Mouse (Mus musculus): ENCODE measurements around the gene Smim11. TPM values are rescaled to one million over a fixed set of nuclear protein-coding genes. Genes with fewer than 3 reads are reported as not detected.

Gene Smim11
- total RNA-seq (2021), result 10 to 100 TPM; 20.2 to 21.4 TPM

DNA sequence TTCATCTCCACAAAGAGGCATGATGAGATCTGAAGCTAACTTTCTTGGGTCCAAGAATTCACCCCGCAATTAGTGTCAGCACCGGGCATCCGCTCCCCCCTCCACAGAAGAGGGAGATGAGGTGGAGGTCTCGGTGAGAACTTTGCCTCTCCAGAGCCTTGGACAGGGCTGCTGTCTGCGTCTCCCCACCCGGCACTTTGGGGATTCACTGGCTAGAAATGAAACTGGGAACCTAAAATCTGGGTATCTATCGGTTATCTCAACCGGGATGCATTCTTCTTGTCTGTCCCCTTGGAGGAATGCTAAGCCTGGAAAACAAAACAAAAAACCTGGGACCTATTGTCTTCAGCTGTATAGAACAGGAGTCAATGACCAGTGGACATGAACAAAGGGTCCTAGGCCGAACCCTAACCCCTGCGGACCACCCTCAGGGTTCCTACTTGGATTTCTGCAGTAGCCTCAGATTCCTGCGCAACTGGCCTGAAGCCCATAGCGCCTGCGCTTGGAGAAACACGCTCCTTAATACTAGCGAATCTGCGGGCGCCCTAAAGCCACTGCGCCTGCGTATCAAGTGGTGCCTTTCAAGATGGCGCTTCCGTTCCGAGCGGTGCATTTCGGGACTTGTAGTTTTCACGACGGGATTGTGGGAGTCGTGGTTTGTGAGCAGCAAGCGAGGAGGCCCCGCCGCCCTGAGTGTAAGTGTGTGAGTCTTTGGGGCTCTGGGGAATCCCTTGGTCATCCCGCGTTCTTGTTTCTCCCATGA lies at the start of gene Smim11:
Smim11 (plus strand) TSS at position 638 of the 763 bp plus-strand sequence.
- DNase-seq, result peak; percentile 93 to 94

GRCm38 (mm10) chr16:92254316-92254715 lies 46.8 kb upstream of the Smim11 start:
- no peak for DNase-seq

GRCm38 (mm10) chr16:92267861-92268260 lies 33.2 kb upstream of the Smim11 start:
- no peak for DNase-seq

DNA sequence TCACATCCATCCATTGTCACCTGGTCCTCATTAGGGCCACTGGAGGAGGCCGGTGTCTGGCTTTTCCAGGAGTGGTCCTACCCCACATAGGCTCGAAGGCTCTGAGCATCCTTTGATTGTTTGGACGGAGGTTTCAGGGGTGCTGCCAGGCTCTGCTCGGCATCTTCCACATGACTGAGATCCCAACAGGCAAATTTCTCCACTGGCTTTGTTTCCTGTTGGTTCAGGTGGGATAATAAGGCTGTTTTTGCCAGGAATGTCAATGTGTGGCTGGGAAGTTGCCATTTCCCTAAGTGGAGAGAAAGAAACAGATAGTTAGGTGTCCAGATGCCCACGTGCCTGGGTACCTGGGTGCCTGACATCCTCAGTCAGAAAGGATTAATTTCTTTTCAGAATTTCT lies 26.6 kb upstream of the Smim11 start:
- no peak for DNase-seq

GRCm38 (mm10) chr16:92275526-92275925 lies 25.6 kb upstream of the Smim11 start:
- DNase-seq, result no peak

DNA sequence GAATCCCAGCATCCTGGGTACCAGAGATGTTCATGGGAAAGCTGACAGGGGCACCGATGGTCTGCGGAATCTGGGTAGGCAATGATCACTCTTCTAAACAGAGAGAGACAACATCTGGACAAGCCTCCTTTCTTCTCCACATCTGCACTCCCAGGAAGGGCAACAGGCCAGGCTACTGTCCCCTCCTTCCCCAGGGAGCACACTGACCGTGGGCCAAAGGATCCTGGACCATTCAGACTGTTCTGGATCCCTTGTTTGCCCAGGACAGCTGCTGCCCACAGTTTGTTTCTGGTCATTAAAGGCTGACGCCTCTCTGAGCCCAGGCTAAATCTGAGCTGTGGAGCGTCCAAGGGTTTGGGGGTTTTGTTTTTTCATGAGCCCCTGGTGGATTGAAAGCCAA lies 18.4 kb upstream of the Smim11 start:
- no peak for DNase-seq

GRCm38 (mm10) chr16:92285068-92285467 lies 16.0 kb upstream of the Smim11 start:
- no peak for DNase-seq

DNA sequence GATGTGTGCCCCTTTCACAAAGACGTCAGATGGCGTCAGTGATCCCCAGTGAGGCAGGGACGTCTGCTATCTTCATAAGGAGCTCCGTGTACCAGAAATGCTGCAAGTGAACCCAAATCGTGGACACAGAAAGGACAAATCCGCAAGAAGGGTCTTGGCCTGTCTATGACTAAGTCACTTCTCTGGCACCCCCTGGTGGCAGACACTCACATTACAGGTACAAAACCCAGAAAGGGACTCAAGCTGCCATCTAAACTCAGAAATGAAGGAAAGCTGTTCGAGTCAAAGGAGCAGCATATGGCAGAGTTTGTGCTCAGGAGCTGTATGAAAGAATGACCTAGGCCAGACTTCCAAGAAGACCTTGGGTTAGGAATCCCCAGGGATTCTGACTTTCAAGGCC lies 14.5 kb upstream of the Smim11 start:
- DNase-seq, result peak; percentile 81 to 85

DNA sequence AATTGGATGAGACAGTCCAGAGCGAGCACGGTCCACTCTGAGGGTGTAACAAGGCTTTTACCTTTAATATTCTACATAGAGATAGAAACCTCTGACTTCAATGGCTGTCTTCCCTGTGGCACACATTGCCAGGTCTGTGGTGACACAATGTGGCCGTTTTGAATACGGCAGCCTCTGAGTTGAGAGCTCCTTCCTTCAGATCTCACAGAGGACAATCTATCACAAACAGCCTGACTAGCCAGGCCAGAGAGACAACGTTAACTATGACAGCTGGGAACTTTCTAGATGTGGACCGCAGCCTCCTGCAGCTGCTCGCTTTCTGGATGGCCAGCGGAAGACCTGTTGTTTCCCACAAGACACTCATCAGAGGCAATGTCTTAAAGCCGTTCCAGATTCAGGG lies 12.3 kb upstream of the Smim11 start:
- peak in 1 of 2 experiments; percentile 19 for DNase-seq

DNA sequence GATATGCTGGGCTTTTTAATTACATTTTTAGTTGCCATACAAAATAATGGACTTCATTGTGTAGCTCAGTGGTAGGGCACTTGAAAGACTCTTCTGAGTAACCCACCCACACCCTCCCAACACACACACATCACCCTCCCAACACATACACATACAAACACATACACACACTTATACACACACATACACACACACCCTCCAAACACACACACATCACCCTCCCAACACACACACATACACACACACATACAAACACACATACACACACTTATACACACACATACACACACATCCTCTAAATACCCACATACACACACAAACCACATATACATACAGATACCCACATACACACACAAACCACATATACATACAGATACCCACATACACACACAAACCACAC lies 11.0 kb upstream of the Smim11 start:
- DNase-seq, result no peak

DNA sequence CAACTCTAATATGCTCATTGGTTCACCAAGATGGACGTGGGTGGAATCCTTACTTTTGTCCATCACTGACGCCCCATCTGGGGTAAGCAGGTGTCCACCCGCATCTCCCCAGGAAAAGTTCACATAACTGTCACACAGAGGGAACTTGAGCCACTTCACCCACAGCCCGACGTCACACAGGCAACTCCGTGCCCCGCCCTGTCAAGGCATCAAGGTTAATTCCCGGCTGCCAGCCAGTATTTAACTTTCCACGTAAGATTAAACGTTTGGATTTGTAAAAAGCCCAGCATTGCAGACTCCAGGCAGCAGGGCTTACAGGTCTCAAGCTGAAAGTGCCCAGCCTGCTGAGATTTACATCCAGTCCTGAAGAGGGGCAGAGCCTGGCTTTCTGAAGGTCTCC lies 9.0 kb upstream of the Smim11 start, which contains the start of gene Kcne2:
Kcne2 (plus strand) TSS at position 289 of the 400 bp plus-strand sequence.
- DNase-seq, result no peak

GRCm38 (mm10) chr16:92294267-92294970 lies 6.7 kb upstream of the Smim11 start:
- no peak for DNase-seq

GRCm38 (mm10) chr16:92295328-92295727 lies 5.8 kb upstream of the Smim11 start:
- no peak for DNase-seq

- no peak for DNase-seq
Observed at GRCm38 (mm10) chr16:92301412-92301806, 323 bp downstream of the Smim11 start.

DNA sequence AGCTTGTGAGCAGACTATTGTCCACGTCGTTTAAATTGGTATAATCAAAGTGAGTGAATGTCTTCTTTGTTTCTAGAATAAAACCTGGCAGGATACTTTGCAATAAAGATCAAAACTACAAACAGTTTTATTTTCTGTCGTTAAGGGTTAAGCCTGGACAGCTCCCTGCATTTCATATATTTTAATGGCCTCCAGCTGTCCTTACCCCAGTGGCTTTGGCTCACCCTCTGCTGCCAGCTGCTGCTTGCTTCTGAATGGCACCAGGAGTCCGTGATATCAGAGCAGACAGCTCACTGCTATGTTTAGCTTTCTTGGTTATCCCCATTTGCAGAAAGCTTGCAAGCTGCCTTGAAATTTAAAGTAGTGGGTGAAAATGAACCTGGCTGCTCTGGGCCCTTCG lies 903 bp downstream of the Smim11 start:
- DNase-seq, result no peak

GRCm38 (mm10) chr16:92302506-92302905 lies 1.4 kb downstream of the Smim11 start:
- no peak for DNase-seq

DNA sequence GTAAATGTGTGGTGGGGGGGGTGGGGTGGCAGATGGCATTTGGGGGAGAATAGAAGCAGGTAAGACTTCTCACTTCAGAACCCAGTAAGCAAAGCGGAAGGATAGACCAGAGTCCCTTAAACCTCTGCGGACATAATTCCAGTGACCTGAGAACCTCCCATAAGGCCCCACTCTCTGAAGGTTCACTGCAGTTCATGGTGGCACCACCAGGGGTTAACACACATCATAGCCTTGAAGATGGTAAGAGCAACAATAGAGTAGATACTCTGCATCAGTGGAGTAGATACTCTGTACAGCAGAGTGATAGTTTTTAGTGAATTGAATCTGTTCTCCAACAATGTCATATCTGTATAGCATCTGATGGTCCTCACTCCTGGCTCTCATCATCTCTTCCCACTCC lies 4.4 kb downstream of the Smim11 start:
- DNase-seq, result no peak

DNA sequence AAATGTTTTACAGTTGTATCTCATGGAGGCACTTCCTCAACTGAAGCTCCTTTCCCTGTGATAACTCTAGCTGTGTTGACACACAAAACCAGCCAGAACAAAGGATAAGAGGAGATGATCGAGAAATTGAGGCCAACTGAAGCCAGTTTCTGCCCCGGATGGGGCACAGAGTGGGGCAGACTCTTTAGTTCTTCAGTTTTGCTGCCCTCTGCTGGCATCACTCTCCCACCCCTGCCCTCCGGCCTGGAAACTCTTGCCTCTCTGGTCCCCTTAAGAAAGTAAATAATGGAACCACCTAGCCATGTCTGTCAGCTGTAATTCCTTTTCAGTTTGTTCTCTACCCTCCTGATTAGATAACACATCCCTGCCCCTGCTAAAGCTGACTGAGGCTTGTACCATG lies 6.9 kb downstream of the Smim11 start:
- DNase-seq, result no peak

- DNase-seq, result no peak
Observed at GRCm38 (mm10) chr16:92309126-92309525, 8.0 kb downstream of the Smim11 start.

DNA sequence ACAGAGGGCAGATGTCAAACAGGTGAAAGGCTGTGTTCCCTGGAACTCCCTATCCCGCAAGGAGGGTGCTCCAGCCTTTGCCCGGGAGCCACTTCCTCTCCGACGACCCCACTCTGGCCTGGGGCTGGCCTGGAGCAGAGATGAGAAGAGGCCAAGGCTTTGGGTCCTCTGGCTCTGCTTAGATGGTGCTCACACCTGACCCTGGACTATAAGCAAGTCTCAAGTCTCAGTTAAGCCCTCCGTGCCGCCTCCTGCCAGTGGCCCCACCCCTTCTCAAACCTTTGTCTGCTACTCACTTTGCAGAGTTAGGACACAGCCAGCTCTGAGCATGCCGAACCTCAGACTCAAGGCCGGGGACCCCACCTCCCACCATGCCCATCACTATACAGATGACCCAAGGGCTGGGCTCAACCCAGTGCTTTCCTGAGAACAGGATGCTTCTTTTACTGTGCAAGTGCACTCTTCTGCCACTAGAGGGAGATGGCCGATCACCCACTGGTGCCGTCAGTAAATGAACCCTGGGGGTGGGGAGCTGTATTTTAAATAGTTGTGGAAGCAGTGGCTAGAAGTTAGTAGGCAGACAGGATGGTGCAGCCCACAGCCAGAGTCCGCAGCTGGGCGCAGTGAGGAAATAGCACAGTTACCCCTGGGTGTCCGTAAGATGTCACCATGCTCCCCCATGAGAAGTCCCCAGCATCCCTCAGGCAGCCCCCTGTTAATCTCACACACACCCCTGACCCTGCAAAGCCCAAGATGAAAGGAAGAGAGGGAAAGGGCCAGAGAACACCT lies 13.1 kb downstream of the Smim11 start:
- DNase-seq, result peak; percentile 35 to 38

GRCm38 (mm10) chr16:92316049-92316738 lies 15.1 kb downstream of the Smim11 start:
- no peak for DNase-seq

GRCm38 (mm10) chr16:92319353-92320109 lies 18.4 kb downstream of the Smim11 start:
- DNase-seq, result no peak
